Mouse (Mus musculus) mouse embryonic stem cell (cell line): ENCODE data around the gene Dip2b.

Experiments
- in situ Hi-C, 2 experiments: fragments of 300-500 bp; cut with MboI; formaldehyde crosslinking; loops; 1 replicate in 1 of 2; 3 replicates in 1 of 2; pipeline ENCODE4 v1.14.3; 2019 to 2020; ENCODE audit warnings: low sequenced_read_pairs in 2 of 2, low pct_unique_long_range_greater_than_20kb in 1 of 2, mixed read lengths in 1 of 2; ENCODE audit not compliant: unreplicated experiment in 1 of 2

Gene Dip2b

DNA sequence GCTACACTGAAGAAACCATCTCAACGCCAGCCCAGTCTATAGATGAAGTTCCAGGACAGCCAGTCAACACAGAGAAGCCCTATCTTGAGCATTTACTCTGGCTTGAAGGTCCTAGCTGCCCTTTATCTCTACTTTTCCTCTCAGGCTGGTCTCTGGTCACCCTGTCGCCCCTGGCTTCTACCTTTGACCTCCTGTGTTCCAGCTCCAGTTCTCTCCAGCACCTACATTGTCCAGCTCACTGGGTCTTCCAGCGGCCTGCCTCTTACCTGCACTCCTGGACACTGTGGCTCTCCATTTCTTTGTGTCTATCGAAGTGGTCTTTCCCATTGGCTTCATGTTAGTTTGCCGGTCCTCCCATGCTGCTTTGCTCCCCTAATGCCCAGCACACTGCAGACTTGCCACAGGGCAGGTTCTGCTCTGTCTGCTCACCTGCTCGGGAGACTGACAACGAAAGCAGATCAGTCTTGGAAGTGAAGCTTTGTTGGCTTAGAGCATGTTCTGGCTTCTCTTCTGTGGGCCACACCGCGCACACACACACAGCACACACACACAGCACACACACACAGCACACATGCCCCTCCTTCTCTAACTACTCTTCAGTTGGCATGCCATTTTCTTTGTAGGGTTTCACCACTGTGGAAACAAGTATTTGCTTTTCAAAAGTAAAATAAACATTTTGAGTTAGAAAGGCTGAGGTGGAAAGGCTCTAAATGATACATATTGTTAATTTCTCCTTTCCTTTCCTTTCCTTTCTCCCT is 35.4 kb downstream of the Dip2b start:
- in situ Hi-C loops = no loop called here

DNA sequence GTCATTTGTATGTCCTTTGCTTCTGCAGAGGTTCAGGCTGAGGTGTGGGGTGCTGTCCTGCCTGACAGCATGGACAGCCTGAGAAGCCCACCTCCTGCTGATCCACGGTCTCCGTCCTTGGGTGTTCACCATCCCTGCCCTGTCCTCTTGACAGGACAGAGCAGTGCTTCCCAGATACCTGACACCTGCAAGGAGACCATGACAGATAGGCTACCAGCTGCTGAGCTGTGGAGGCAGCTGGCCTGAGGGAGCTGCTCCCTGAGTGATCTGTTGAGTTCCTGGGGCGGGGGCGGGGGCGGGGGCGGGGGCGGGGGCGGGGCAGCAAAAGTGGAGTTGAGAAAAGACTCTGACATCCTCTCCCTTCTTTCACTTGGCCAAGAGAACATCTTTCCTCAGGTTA is 36.3 kb downstream of the Dip2b start:
- in situ Hi-C loops = no loop called here

GRCm38 (mm10) chr15:100076362-100076761 is 37.9 kb downstream of the Dip2b start:
- in situ Hi-C loops = no loop called here

- in situ Hi-C loops = no loop called here
Observed at GRCm38 (mm10) chr15:100080833-100081477, 42.5 kb downstream of the Dip2b start.

GRCm38 (mm10) chr15:100081478-100081998 is 43.1 kb downstream of the Dip2b start:
- in situ Hi-C loops = no loop called here

- in situ Hi-C loops = no loop called here
Observed at GRCm38 (mm10) chr15:100082052-100082451, 43.6 kb downstream of the Dip2b start.

GRCm38 (mm10) chr15:100082733-100083132 is 44.3 kb downstream of the Dip2b start:
- in situ Hi-C loops = no loop called here

DNA sequence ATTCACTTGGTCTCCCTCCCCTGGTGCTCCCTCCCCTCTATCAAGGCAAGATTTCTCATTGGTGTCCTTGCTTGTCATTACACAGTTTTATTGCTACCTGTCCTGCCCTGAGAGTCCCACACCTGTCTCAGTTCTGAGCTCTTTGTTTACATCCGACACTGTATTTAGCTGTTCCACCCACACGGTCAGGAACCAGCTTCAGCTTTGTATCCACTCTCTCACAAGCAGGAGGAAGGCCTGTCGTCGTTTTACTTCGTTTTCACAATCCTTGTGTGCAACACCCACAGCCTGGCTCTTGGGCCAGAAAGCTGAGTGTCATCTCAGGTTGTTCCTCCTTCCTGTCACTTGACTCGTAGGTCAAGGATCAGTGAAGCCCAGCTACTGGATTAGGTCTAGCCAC is 45.4 kb downstream of the Dip2b start:
- in situ Hi-C loops = no loop called here

- in situ Hi-C loops = no loop called here
Observed at GRCm38 (mm10) chr15:100084882-100085281, 46.4 kb downstream of the Dip2b start.

DNA sequence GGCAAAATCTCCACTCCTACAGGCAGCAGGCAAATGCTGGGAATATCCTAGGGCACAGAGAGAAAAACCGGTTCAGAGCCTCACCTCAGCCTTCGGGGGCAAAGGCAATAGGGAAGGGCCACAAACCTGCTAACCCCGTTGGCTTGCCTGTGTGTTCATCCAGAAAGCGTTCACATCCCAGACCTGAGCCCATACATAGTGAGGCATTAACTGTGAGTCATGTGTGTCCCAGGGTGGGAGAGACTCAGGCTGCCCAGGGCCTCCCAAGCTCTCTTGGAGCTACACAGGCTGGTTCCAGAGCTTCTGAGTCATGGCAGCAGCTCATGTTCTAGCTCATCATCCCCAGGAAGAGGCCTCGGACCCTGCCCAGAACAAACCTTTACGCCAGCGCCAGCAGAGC is 49.6 kb downstream of the Dip2b start:
- in situ Hi-C loops = no loop called here

- in situ Hi-C loops = no loop called here
Observed at GRCm38 (mm10) chr15:100089645-100090053, 51.2 kb downstream of the Dip2b start.

DNA sequence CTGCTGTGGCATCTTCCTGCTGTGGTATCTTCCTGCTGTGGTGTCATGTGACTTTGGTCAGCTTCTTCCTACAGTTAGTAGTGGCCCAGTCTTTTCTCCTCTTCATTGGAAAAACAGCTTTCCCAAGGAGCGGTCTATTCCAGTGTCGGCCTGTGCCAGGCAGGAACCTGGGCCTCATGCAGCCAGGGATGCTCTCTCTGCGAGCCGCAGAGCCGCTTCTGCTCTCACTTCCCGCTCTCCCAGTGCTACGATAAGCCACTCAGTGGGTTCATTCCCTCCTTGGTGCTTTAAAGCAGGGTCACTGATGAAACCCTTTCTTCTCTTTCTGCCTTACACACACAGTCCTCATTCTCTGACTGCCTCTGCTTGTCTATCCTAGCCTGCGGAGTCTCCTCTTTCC is 53.4 kb downstream of the Dip2b start:
- in situ Hi-C loops = no loop called here

- in situ Hi-C loops = no loop called here
Observed at GRCm38 (mm10) chr15:100092258-100092657, 53.8 kb downstream of the Dip2b start.

GRCm38 (mm10) chr15:100096587-100097428 is 58.3 kb downstream of the Dip2b start:
- in situ Hi-C loops = no loop called here

GRCm38 (mm10) chr15:100100336-100100735 is 61.9 kb downstream of the Dip2b start:
- in situ Hi-C loops = no loop called here

GRCm38 (mm10) chr15:100101206-100101605 is 62.7 kb downstream of the Dip2b start:
- in situ Hi-C loops = no loop called here

DNA sequence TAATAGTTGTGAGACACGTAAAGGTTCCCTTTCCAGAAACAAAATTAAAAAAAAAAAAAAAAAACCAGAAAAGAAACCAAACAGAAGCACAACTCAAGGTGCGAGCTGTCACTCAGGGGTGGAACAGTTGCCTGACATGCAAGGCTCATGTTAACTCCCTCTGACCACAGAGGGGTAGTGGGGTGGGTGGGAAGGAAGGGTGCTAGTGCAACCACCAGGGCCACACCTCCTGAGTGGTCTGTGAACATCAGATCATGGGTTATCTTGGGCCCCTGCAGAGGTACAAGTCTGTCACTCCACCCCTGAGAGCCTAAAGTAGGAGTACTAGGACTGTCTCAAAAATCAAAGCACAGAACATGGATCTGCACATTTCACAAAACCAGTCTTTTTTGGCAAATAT is 65.7 kb downstream of the Dip2b start:
- in situ Hi-C loops = no loop called here

- in situ Hi-C loops = no loop called here
Observed at GRCm38 (mm10) chr15:100108071-100108782, 69.8 kb downstream of the Dip2b start.
